Mouse (Mus musculus): ENCODE measurements at regions not wholly inside any gene's neighbourhood (a gene's known extent, or its start where the extent isn't known, plus 50 kb on each side); places are given as distances from the start of the nearest gene placed in this dataset.

GRCm38 (mm10) chr15:28133171-28133810 is 70.3 kb upstream of the Dnah5 start:
- no peaks in the 10 kb centered on the region for H3K4me1 ChIP-seq (ENCODE audit: control insufficient read depth, insufficient read depth, low read length)
- no peaks in the 10 kb centered on the region for H3K36me3 ChIP-seq (ENCODE audit: control insufficient read depth, insufficient read depth, low read length)
- H3K9me3 ChIP-seq (replicated peaks; ENCODE audit: control insufficient read depth, low read length) = no peaks in the 10 kb centered on the region
- no peaks in the 10 kb centered on the region for H3K27me3 ChIP-seq (ENCODE audit: control insufficient read depth, insufficient read depth, low read length)
- no peak overlapping the region for H3K4me2 ChIP-seq (ENCODE audit: low read depth, low read length)
- WGBS = 41% methylated on average over 10 of the region's 10 CpGs
- no peak overlapping the region for H3K27ac ChIP-seq (ENCODE audit: low read length)
- peak; percentile 47; the same call in 1 of the 2 replicates for ATAC-seq (ENCODE audit: insufficient read depth, low FRiP score)
- no peak overlapping the region for H3K4me3 ChIP-seq (replicated peaks; ENCODE audit: low read length)
- H3K9ac ChIP-seq (ENCODE audit: low read length) = no peak overlapping the region

GRCm38 (mm10) chr15:28134206-28134605 is 69.3 kb upstream of the Dnah5 start:
- WGBS = 62% methylated on average over 2 of the region's 2 CpGs
- Histone ChIP-seq H3K9ac (ENCODE audit: low read length) (no peak overlapping the region), H3K4me3 (replicated peaks; ENCODE audit: low read length) (no peak overlapping the region), H3K27ac (ENCODE audit: low read length) (no peak overlapping the region), H3K9me3 (replicated peaks; ENCODE audit: control insufficient read depth, low read length) (no peaks in the 10 kb centered on the region), H3K4me2 (ENCODE audit: low read depth, low read length) (no peak overlapping the region), H3K27me3 (ENCODE audit: control insufficient read depth, insufficient read depth, low read length) (no peaks in the 10 kb centered on the region), H3K36me3 (ENCODE audit: control insufficient read depth, insufficient read depth, low read length) (no peaks in the 10 kb centered on the region), H3K4me1 (ENCODE audit: control insufficient read depth, insufficient read depth, low read length) (no peaks in the 10 kb centered on the region)
- ATAC-seq (ENCODE audit: insufficient read depth, low FRiP score) = no peak

GRCm38 (mm10) chr15:28138806-28139205 is 64.7 kb upstream of the Dnah5 start:
- Histone ChIP-seq H3K27me3 (ENCODE audit: control insufficient read depth, insufficient read depth, low read length) (no peaks in the 10 kb centered on the region), H3K36me3 (ENCODE audit: control insufficient read depth, insufficient read depth, low read length) (no peaks in the 10 kb centered on the region), H3K4me1 (ENCODE audit: control insufficient read depth, insufficient read depth, low read length) (no peaks in the 10 kb centered on the region), H3K4me2 (ENCODE audit: low read depth, low read length) (no peak overlapping the region), H3K4me3 (replicated peaks; ENCODE audit: low read length) (no peak overlapping the region), H3K9ac (ENCODE audit: low read length) (no peak overlapping the region), H3K27ac (ENCODE audit: low read length) (no peak overlapping the region), H3K9me3 (replicated peaks; ENCODE audit: control insufficient read depth, low read length) (no peaks in the 10 kb centered on the region)
- no peak for ATAC-seq (ENCODE audit: insufficient read depth, low FRiP score)
- WGBS = 86% methylated on average over 2 of the region's 2 CpGs

GRCm38 (mm10) chr15:28140301-28140700 is 63.3 kb upstream of the Dnah5 start:
- no peak for ATAC-seq (ENCODE audit: insufficient read depth, low FRiP score)
- WGBS = 91% methylated on average over 8 of the region's 8 CpGs

GRCm38 (mm10) chr15:28141345-28141744 is 62.2 kb upstream of the Dnah5 start:
- no peak overlapping the region for H3K27ac ChIP-seq (ENCODE audit: low read length)
- no peak overlapping the region for H3K4me2 ChIP-seq (ENCODE audit: low read depth, low read length)
- H3K4me3 ChIP-seq (replicated peaks; ENCODE audit: low read length) = no peak overlapping the region
- H3K36me3 ChIP-seq (ENCODE audit: control insufficient read depth, insufficient read depth, low read length) = no peaks in the 10 kb centered on the region
- no peaks in the 10 kb centered on the region for H3K27me3 ChIP-seq (ENCODE audit: control insufficient read depth, insufficient read depth, low read length)
- no peak overlapping the region for H3K9ac ChIP-seq (ENCODE audit: low read length)
- no peaks in the 10 kb centered on the region for H3K9me3 ChIP-seq (replicated peaks; ENCODE audit: control insufficient read depth, low read length)
- no peak for ATAC-seq (ENCODE audit: insufficient read depth, low FRiP score)
- no peaks in the 10 kb centered on the region for H3K4me1 ChIP-seq (ENCODE audit: control insufficient read depth, insufficient read depth, low read length)
- WGBS = 33% methylated on average over 6 of the region's 6 CpGs

More at GRCm38 (mm10) chr15:28140301-28140700, 63.3 kb upstream of the Dnah5 start:
- H3K9me3 ChIP-seq (replicated peaks; ENCODE audit: control insufficient read depth, low read length) = no peaks in the 10 kb centered on the region
- no peak overlapping the region for H3K4me2 ChIP-seq (ENCODE audit: low read depth, low read length)
- H3K27ac ChIP-seq (ENCODE audit: low read length) = no peak overlapping the region
- no peak overlapping the region for H3K4me3 ChIP-seq (replicated peaks; ENCODE audit: low read length)
- no peak overlapping the region for H3K9ac ChIP-seq (ENCODE audit: low read length)
- no peaks in the 10 kb centered on the region for H3K4me1 ChIP-seq (ENCODE audit: control insufficient read depth, insufficient read depth, low read length)
- H3K36me3 ChIP-seq (ENCODE audit: control insufficient read depth, insufficient read depth, low read length) = no peaks in the 10 kb centered on the region
- no peaks in the 10 kb centered on the region for H3K27me3 ChIP-seq (ENCODE audit: control insufficient read depth, insufficient read depth, low read length)

- Histone ChIP-seq H3K4me3 (replicated peaks; ENCODE audit: low read length) (no peak overlapping the region), H3K27ac (ENCODE audit: low read length) (no peak overlapping the region), H3K36me3 (ENCODE audit: control insufficient read depth, insufficient read depth, low read length) (no peaks in the 10 kb centered on the region), H3K4me1 (ENCODE audit: control insufficient read depth, insufficient read depth, low read length) (no peaks in the 10 kb centered on the region), H3K27me3 (ENCODE audit: control insufficient read depth, insufficient read depth, low read length) (no peaks in the 10 kb centered on the region), H3K9me3 (replicated peaks; ENCODE audit: control insufficient read depth, low read length) (no peaks in the 10 kb centered on the region), H3K9ac (ENCODE audit: low read length) (no peak overlapping the region), H3K4me2 (ENCODE audit: low read depth, low read length) (no peak overlapping the region)
- 77% methylated on average over 7 of the region's 7 CpGs for WGBS
- no peak for ATAC-seq (ENCODE audit: insufficient read depth, low FRiP score)
Observed at GRCm38 (mm10) chr15:28144217-28144616, 59.3 kb upstream of the Dnah5 start.

- no peak overlapping the region for H3K4me2 ChIP-seq (ENCODE audit: low read depth, low read length)
- whole genome bisulfite sequencing = 87% methylated on average over 4 of the region's 4 CpGs
- no peak overlapping the region for H3K9ac ChIP-seq (ENCODE audit: low read length)
- no peaks in the 10 kb centered on the region for H3K4me1 ChIP-seq (ENCODE audit: control insufficient read depth, insufficient read depth, low read length)
- no peaks in the 10 kb centered on the region for H3K9me3 ChIP-seq (replicated peaks; ENCODE audit: control insufficient read depth, low read length)
- no peaks in the 10 kb centered on the region for H3K36me3 ChIP-seq (ENCODE audit: control insufficient read depth, insufficient read depth, low read length)
- ATAC-seq (ENCODE audit: insufficient read depth, low FRiP score) = no peak
- no peak overlapping the region for H3K27ac ChIP-seq (ENCODE audit: low read length)
- H3K4me3 ChIP-seq (replicated peaks; ENCODE audit: low read length) = no peak overlapping the region
- no peaks in the 10 kb centered on the region for H3K27me3 ChIP-seq (ENCODE audit: control insufficient read depth, insufficient read depth, low read length)
Observed at GRCm38 (mm10) chr15:28144846-28145245, 58.7 kb upstream of the Dnah5 start.

- H3K4me2 ChIP-seq (ENCODE audit: low read depth, low read length) = no peak overlapping the region
- no peak overlapping the region for H3K9ac ChIP-seq (ENCODE audit: low read length)
- no peaks in the 10 kb centered on the region for H3K9me3 ChIP-seq (replicated peaks; ENCODE audit: control insufficient read depth, low read length)
- H3K4me1 ChIP-seq (ENCODE audit: control insufficient read depth, insufficient read depth, low read length) = peaks cover 6% of the 10 kb centered on the region; the same call in 1 of the 2 replicates
- H3K27ac ChIP-seq (ENCODE audit: low read length) = no peak overlapping the region
- ATAC-seq (ENCODE audit: insufficient read depth, low FRiP score) = no peak
- H3K4me3 ChIP-seq (replicated peaks; ENCODE audit: low read length) = no peak overlapping the region
- 91% methylated on average over 2 of the region's 2 CpGs for WGBS
- H3K36me3 ChIP-seq (ENCODE audit: control insufficient read depth, insufficient read depth, low read length) = no peaks in the 10 kb centered on the region
- no peaks in the 10 kb centered on the region for H3K27me3 ChIP-seq (ENCODE audit: control insufficient read depth, insufficient read depth, low read length)
Observed at GRCm38 (mm10) chr15:28151678-28152077, 51.9 kb upstream of the Dnah5 start.
